Mouse (Mus musculus) heart, adult 9 months (tissue): ENCODE results near the gene Olfr593.
"Not testable (repeated sequence)": the region's sequence is repeated elsewhere in the genome, so short reads cannot be mapped to it uniquely, and the experiment has no call there.

ENCODE experiments used
- DNase-seq, 2 experiments: peaks; one replicate each; pipeline ENCODE4 v3.0.0; 2022; ENCODE audit warnings: low spot score in 2 of 2

The Olfr593 gene

GRCm38 (mm10) chr7:103211562-103211961 lies at the start of gene Olfr593:
TSS of gene Olfr593 (plus strand) at chr7:103211862.
- no peak for DNase-seq

GRCm38 (mm10) chr7:103169697-103170096 lies 42.0 kb upstream of the Olfr593 start:
- no peak for DNase-seq

GRCm38 (mm10) chr7:103178240-103178639 lies 33.4 kb upstream of the Olfr593 start, which contains the start of gene Olfr591:
TSS of gene Olfr591 (minus strand) at chr7:103178340.
- no peak for DNase-seq

- DNase-seq: not testable (repeated sequence)
Observed at GRCm38 (mm10) chr7:103184503-103184902, 27.2 kb upstream of the Olfr593 start, which contains the start of gene Olfr592. TSS of gene Olfr592 (plus strand) at chr7:103184803.

- DNase-seq: not testable (repeated sequence)
Observed at GRCm38 (mm10) chr7:103212050-103212449, 388 bp downstream of the Olfr593 start.

- no peak for DNase-seq
Observed at GRCm38 (mm10) chr7:103216696-103217095, 5.0 kb downstream of the Olfr593 start, which contains the start of gene Olfr594. TSS of gene Olfr594 (plus strand) at chr7:103216996.

GRCm38 (mm10) chr7:103252405-103252804 lies 40.7 kb downstream of the Olfr593 start, which contains the start of gene Usp17ld:
TSS of gene Usp17ld (minus strand) at chr7:103252505.
- not testable (repeated sequence) for DNase-seq
